26 mouse cellular contexts compared by ENCODE assay signal in the genomic region with DNA sequence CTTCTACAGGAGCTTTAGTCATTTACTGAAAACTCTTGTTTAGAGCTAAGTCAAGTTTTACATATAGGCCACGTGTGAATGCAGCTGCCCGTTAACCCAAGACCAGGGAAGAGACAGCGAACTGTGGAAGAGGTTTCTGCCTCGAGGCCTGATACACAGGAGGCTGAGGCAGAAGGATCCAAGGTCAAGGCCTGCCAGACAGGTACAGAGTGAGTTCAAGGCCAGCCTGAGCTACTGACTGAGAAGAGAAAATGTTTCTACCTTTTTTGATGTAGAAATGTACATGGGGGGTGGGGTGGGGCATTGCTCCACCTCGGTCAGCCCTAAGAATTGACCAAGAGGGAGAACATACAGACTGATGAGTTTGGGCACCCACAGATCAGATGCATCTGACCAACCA. TPM values are rescaled to one million over a fixed set of nuclear protein-coding genes. Genes with fewer than 3 reads are reported as not detected.
DNase-seq lines count a peak whose midpoint lies in the region; ATAC-seq and TF ChIP-seq lines count a peak whose summit lies in the region.
"Had no signal": no experiment of that assay in that cellular context is flagged by ENCODE, and none has a peak within 500 bp of the region (broad histone marks: within the 10 kb centered on the region; RNA-seq: fewer than 3 reads in every experiment).

No protein-coding gene starts in this region.

- H3K4me3 ChIP-seq in forebrain, embryonic 11.5 days (ENCODE audit: low read depth, low read length), result no peak overlapping the region
- H3K4me3 ChIP-seq in forebrain, embryonic 12.5 days (replicated peaks), result no peak overlapping the region
- no peak overlapping the region for H3K4me3 ChIP-seq in ES-E14 (ENCODE audit: insufficient read depth in 1 of 2, low read depth in 1 of 2, low read length in 2 of 2, poor library complexity in 1 of 2, severe bottlenecking in 1 of 2)
- H3K4me3 ChIP-seq: embryonic facial prominence, embryonic 13.5 days; embryonic facial prominence, embryonic 15.5 days; forebrain, embryonic 13.5 days; forebrain, embryonic 15.5 days had no signal

- no peaks in the 10 kb centered on the region for H3K4me1 ChIP-seq in forebrain, embryonic 11.5 days (replicated peaks; ENCODE audit: control insufficient read depth, insufficient read depth, low read length)
- H3K4me1 ChIP-seq in forebrain, embryonic 12.5 days, result peaks cover 5% of the 10 kb centered on the region; the same call in 1 of the 2 replicates
- H3K4me1 ChIP-seq in ES-E14 (ENCODE audit: control insufficient read depth in 2 of 2, insufficient read depth in 2 of 2, low read length in 2 of 2, poor library complexity in 1 of 2), result peaks cover 8 to 18% of the 10 kb centered on the region in 2 experiments
- H3K4me1 ChIP-seq: embryonic facial prominence, embryonic 15.5 days; forebrain, embryonic 15.5 days had no signal

- no peak overlapping the region for H3K9ac ChIP-seq in forebrain, embryonic 11.5 days (ENCODE audit: low read length)
- no peak overlapping the region for H3K9ac ChIP-seq in forebrain, embryonic 12.5 days
- no peak overlapping the region for H3K9ac ChIP-seq in ES-E14 (ENCODE audit: insufficient read depth, low read depth, low read length, poor library complexity, severe bottlenecking)
- H3K9ac ChIP-seq: embryonic facial prominence, embryonic 13.5 days; embryonic facial prominence, embryonic 15.5 days; forebrain, embryonic 13.5 days; forebrain, embryonic 15.5 days; forebrain, postnatal 0 days had no signal

- ATAC-seq in forebrain, embryonic 11.5 days (replicated peaks; ENCODE audit: low FRiP score), result no peak
- ATAC-seq in forebrain, embryonic 12.5 days (ENCODE audit: low FRiP score), result no peak
- ATAC-seq: activated CD4-positive, CD25-positive, alpha-beta regulatory T cell, adult 4 months; CD4-positive, CD25-positive, alpha-beta regulatory T cell, adult 4 months; forebrain, embryonic 13.5 days; forebrain, embryonic 15.5 days; forebrain, postnatal 0 days had no signal

- peak; percentile 27 for DNase-seq in forebrain, embryonic 11.5 days (ENCODE audit: low spot score)
- peak; percentile 19 for DNase-seq in testis, postnatal 10 days (ENCODE audit: low spot score)
- DNase-seq in testis, postnatal 14 days (ENCODE audit: low spot score), result no peak
- no peak for DNase-seq in ES-E14 (ENCODE audit: low read depth, low spot score)
- no peak for DNase-seq in embryo, embryonic 10 days (ENCODE audit: low spot score)
- no peak for DNase-seq in frontal cortex, postnatal 10 days (ENCODE audit: low spot score in 2 of 2)
- DNase-seq: adrenal gland, adult 8-10 months; adrenal gland, postnatal 14 days; adrenal gland, postnatal 36 days; B cell, adult 2 months; cerebellum, adult 11-12 months; cerebellum, adult 2 months; cerebellum, adult 9-10 months; cerebellum, postnatal 10 days; cerebellum, postnatal 25 days; embryo, embryonic 11 days; forebrain, postnatal 0 days had no signal

- in situ Hi-C loops in ES-E14 (cut with MboI; ENCODE audit: low sequenced_read_pairs in 2 of 2, unreplicated experiment in 2 of 2), result no loop called here

- no peak overlapping the region for H3K4me2 ChIP-seq in forebrain, embryonic 11.5 days (ENCODE audit: low read depth, low read length, severe bottlenecking)
- H3K4me2 ChIP-seq in forebrain, embryonic 12.5 days, result no peak overlapping the region
- H3K4me2 ChIP-seq: embryonic facial prominence, embryonic 13.5 days; embryonic facial prominence, embryonic 15.5 days; forebrain, embryonic 13.5 days; forebrain, embryonic 15.5 days had no signal

- H3K36me3 ChIP-seq in forebrain, embryonic 11.5 days (ENCODE audit: control insufficient read depth, insufficient read depth, low read length), result no peaks in the 10 kb centered on the region; the same call in 1 of the 2 replicates
- H3K36me3 ChIP-seq in forebrain, embryonic 12.5 days (replicated peaks), result peaks cover 6% of the 10 kb centered on the region; the same call in 1 of the 2 replicates
- no peaks in the 10 kb centered on the region; the same call in 1 of the 2 replicates for H3K36me3 ChIP-seq in ES-E14 (ENCODE audit: control insufficient read depth, insufficient read depth, low read length, poor library complexity, severe bottlenecking)

- no peaks in the 10 kb centered on the region for H3K9me3 ChIP-seq in forebrain, embryonic 11.5 days (ENCODE audit: control insufficient read depth, low read length)
- no peaks in the 10 kb centered on the region for H3K9me3 ChIP-seq in forebrain, embryonic 12.5 days
- no peaks in the 10 kb centered on the region for H3K9me3 ChIP-seq in ES-E14 (ENCODE audit: control insufficient read depth, insufficient read depth, low read depth, low read length)
- H3K9me3 ChIP-seq: embryonic facial prominence, embryonic 13.5 days; embryonic facial prominence, embryonic 15.5 days; forebrain, embryonic 13.5 days; forebrain, embryonic 15.5 days had no signal

- no peak overlapping the region for H3K27ac ChIP-seq in forebrain, embryonic 11.5 days (ENCODE audit: low read depth, low read length)
- no peak overlapping the region for H3K27ac ChIP-seq in forebrain, embryonic 12.5 days
- peak overlapping the region; percentile 95; the same call in 1 of the 2 replicates for H3K27ac ChIP-seq in ES-E14 (ENCODE audit: insufficient read depth, low read depth, low read length, poor library complexity, severe bottlenecking)
- H3K27ac ChIP-seq: embryonic facial prominence, embryonic 13.5 days; embryonic facial prominence, embryonic 15.5 days; forebrain, embryonic 13.5 days; forebrain, embryonic 15.5 days had no signal

- WGBS in forebrain, embryonic 11.5 days, result 92% methylated on average over 5 of the region's 5 CpGs
- 91% methylated on average over 5 of the region's 5 CpGs for WGBS in forebrain, embryonic 12.5 days

- H3K27me3 ChIP-seq in forebrain, embryonic 11.5 days (ENCODE audit: control insufficient read depth, insufficient read depth, low read length), result no peaks in the 10 kb centered on the region
- H3K27me3 ChIP-seq in forebrain, embryonic 12.5 days, result no peaks in the 10 kb centered on the region
- H3K27me3 ChIP-seq: CH12.LX; embryonic facial prominence, embryonic 13.5 days; embryonic facial prominence, embryonic 15.5 days; forebrain, embryonic 13.5 days; forebrain, embryonic 15.5 days had no signal

TF ChIP-seq in ES-E14, 5 proteins besides CTCF, POLR2A, EP300 and RAD21:
- TF ChIP-seq HCFC1 (IDR thresholded peaks at IDR 0.05; ENCODE audit: borderline replicate concordance, insufficient read depth, low read length) (no peak), ZC3H11A (IDR thresholded peaks at IDR 0.05; ENCODE audit: borderline replicate concordance, low read depth, low read length) (no peak)
TF ChIP-seq in ES-E14: peak in this region for 0.

RNA-seq across cellular contexts. Expression of a gene that starts 24.1 kb away (rescaled TPM):
- 64.5 and 69.2 TPM in 2 replicates for polyA plus RNA-seq in forebrain, embryonic 11.5 days (2014; fragmentation: Nextera tagmentation; extraction: Ambion mirVana)
- polyA plus RNA-seq in forebrain, embryonic 12.5 days (2016; fragmentation: Nextera tagmentation; extraction: Ambion mirVana), result 53.3 and 53.6 TPM in 2 replicates
- total RNA-seq in ES-E14 (2012; rRNA removed), result 17.3 and 28.3 TPM in 2 replicates

RNA-seq across cellular contexts. Expression of a gene that starts 41.9 kb away (rescaled TPM):
- polyA plus RNA-seq in forebrain, embryonic 11.5 days (2014; fragmentation: Nextera tagmentation; extraction: Ambion mirVana), result 24.3 and 26.4 TPM in 2 replicates
- polyA plus RNA-seq in forebrain, embryonic 12.5 days (2016; fragmentation: Nextera tagmentation; extraction: Ambion mirVana), result 30.3 and 34.5 TPM in 2 replicates
- total RNA-seq in ES-E14 (2012; rRNA removed), result 5.4 and 5.7 TPM in 2 replicates

RNA-seq across cellular contexts. Expression of a gene that starts 53.4 kb away (rescaled TPM):
- polyA plus RNA-seq in forebrain, embryonic 11.5 days (2014; fragmentation: Nextera tagmentation; extraction: Ambion mirVana), result 19.2 and 19.5 TPM in 2 replicates
- 18.8 and 21.4 TPM in 2 replicates for polyA plus RNA-seq in forebrain, embryonic 12.5 days (2016; fragmentation: Nextera tagmentation; extraction: Ambion mirVana)
- 11.7 and 15.4 TPM in 2 replicates for total RNA-seq in ES-E14 (2012; rRNA removed)
- total RNA-seq: MEL had no signal

Comparison
In these comparisons a context has a peak if more than half of its experiments do, and no peak if none do; other contexts are left out.
1. DNase-seq: peak in forebrain, embryonic 11.5 days (single experiment) and testis, postnatal 10 days (single experiment); none in testis, postnatal 14 days (single experiment), ES-E14 (single experiment), embryo, embryonic 10 days (single experiment) and frontal cortex, postnatal 10 days (0 of 2).